Mouse (Mus musculus): Measurements from ENCODE around the gene Thsd4. TPM values are rescaled to one million over a fixed set of nuclear protein-coding genes. Genes with fewer than 3 reads are reported as not detected.

Thsd4 gene
- polyA plus RNA-seq, 1 experiment = 4.3 TPM

DNA sequence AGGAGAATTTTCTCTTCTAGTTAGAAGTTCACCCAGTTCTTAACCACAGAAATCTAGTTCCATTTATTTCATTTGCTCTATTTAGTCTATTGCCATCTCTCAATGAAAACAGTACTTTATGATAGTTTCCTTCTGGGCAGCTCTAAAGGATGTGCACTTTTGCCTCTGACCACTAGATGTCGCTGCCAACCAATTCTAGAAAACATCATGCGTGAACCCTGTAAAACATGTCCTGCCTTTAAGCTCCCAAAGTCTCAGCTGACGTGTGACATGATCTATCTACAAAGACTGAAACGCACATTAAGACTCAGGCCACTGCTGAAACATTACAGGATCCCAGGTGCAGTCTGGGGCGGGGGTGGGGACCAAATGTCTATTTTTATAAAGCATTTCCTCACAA, 276.9 kb downstream of the Thsd4 start:
- TF ChIP-seq CTCF (IDR thresholded peaks at IDR 0.05; ENCODE audit: borderline replicate concordance, control insufficient read depth, extremely low read depth, insufficient read depth, low read length, poor library complexity) (no peak), POLR2A (IDR thresholded peaks at IDR 0.05; ENCODE audit: control insufficient read depth, extremely low read depth, insufficient read depth, low read length, poor library complexity) (no peak)
- no peak overlapping the region for H3K27ac ChIP-seq (ENCODE audit: control insufficient read depth, insufficient read depth, low read length)
- H3K36me3 ChIP-seq (ENCODE audit: control insufficient read depth, insufficient read depth, low read length) = no peaks in the 10 kb centered on the region
- DNase-seq = peak; percentile 44
- 9% methylated on average over 5 of the region's 5 CpGs for WGBS
- H3K27me3 ChIP-seq (ENCODE audit: control insufficient read depth, insufficient read depth, low read length) = no peaks in the 10 kb centered on the region
- no peak overlapping the region for H3K4me3 ChIP-seq (ENCODE audit: control insufficient read depth, insufficient read depth, low read length)
- H3K4me1 ChIP-seq (replicated peaks; ENCODE audit: control insufficient read depth, insufficient read depth, low read length) = no peaks in the 10 kb centered on the region

DNA sequence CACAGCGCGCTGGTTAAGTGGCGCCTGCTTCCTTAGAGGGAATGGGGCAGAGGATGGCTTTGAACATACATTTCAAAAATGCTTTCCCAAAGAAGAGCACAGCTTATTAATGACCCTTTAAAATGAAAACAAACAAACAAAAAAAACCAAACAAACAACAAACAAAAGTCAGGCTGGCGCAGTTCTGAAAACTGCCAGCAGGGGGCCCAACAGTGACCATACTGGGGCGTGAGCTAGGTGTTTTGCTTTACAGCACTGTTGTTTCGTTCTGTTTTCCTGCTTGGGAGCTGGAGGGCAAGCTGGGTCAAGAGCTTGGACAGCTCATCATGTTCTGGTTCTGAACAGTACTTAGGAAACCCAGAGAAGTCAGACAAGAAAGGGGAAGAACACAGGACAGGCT, 278.3 kb downstream of the Thsd4 start:
- 63% methylated on average over 6 of the region's 6 CpGs for WGBS
- H3K27me3 ChIP-seq (ENCODE audit: control insufficient read depth, insufficient read depth, low read length) = no peaks in the 10 kb centered on the region
- H3K4me3 ChIP-seq (ENCODE audit: control insufficient read depth, insufficient read depth, low read length) = no peak overlapping the region
- H3K27ac ChIP-seq (ENCODE audit: control insufficient read depth, insufficient read depth, low read length) = no peak overlapping the region
- H3K4me1 ChIP-seq (replicated peaks; ENCODE audit: control insufficient read depth, insufficient read depth, low read length) = no peaks in the 10 kb centered on the region
- no peaks in the 10 kb centered on the region for H3K36me3 ChIP-seq (ENCODE audit: control insufficient read depth, insufficient read depth, low read length)
- DNase-seq = peak; percentile 5
- TF ChIP-seq POLR2A (IDR thresholded peaks at IDR 0.05; ENCODE audit: control insufficient read depth, extremely low read depth, insufficient read depth, low read length, poor library complexity) (no peak), CTCF (IDR thresholded peaks at IDR 0.05; ENCODE audit: borderline replicate concordance, control insufficient read depth, extremely low read depth, insufficient read depth, low read length, poor library complexity) (peak; percentile 67; the same call in 1 of the 2 replicates)

DNA sequence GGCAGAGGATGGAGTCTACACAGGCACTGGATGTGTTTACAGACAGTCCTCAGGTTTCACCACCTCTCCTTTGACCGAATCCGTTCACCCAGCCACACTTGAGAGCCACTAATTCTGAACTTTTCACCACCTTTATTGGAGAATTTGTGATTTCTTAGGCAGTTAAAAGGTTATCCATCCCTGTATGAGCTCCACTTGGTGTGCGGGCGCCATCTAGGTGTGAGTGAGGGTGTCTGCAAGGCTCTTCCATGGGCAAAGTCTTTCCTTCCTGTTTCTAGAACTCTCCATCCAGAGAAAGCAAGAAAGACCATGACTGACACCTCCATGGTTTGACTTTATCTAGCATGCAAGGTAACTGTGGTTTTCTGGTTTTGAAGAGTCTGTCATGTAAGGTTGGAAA, 284.2 kb downstream of the Thsd4 start:
- TF ChIP-seq CTCF (IDR thresholded peaks at IDR 0.05; ENCODE audit: borderline replicate concordance, control insufficient read depth, extremely low read depth, insufficient read depth, low read length, poor library complexity) (no peak), POLR2A (IDR thresholded peaks at IDR 0.05; ENCODE audit: control insufficient read depth, extremely low read depth, insufficient read depth, low read length, poor library complexity) (no peak)
- Histone ChIP-seq H3K4me1 (replicated peaks; ENCODE audit: control insufficient read depth, insufficient read depth, low read length) (no peaks in the 10 kb centered on the region), H3K27me3 (ENCODE audit: control insufficient read depth, insufficient read depth, low read length) (no peaks in the 10 kb centered on the region), H3K27ac (ENCODE audit: control insufficient read depth, insufficient read depth, low read length) (no peak overlapping the region), H3K4me3 (ENCODE audit: control insufficient read depth, insufficient read depth, low read length) (no peak overlapping the region), H3K36me3 (ENCODE audit: control insufficient read depth, insufficient read depth, low read length) (no peaks in the 10 kb centered on the region)
- DNase-seq = peak; percentile 9
- 45% methylated on average over 4 of the region's 4 CpGs for WGBS

DNA sequence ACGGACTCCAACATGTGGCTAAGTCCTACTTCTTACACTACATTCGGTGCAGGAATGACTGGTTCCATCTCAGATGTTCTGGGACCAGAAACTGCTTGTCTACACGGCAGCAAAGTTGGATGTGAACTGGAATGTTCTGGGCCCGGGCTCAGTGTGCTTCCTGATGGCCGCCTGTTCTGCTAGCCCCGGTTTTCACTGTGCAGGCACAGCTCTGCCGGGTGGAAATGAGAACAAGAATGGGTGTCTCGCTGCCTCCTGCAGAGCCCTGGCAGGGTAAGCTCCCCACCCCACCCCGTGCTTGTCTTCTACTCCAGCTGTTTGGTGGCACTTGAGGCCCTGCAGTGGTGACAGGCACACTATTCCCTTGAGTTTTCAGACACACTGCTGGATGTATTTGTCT, 285.7 kb downstream of the Thsd4 start:
- Histone ChIP-seq H3K36me3 (ENCODE audit: control insufficient read depth, insufficient read depth, low read length) (no peaks in the 10 kb centered on the region), H3K27me3 (ENCODE audit: control insufficient read depth, insufficient read depth, low read length) (no peaks in the 10 kb centered on the region), H3K4me3 (ENCODE audit: control insufficient read depth, insufficient read depth, low read length) (no peak overlapping the region), H3K27ac (ENCODE audit: control insufficient read depth, insufficient read depth, low read length) (no peak overlapping the region), H3K4me1 (replicated peaks; ENCODE audit: control insufficient read depth, insufficient read depth, low read length) (no peaks in the 10 kb centered on the region)
- TF ChIP-seq CTCF (IDR thresholded peaks at IDR 0.05; ENCODE audit: borderline replicate concordance, control insufficient read depth, extremely low read depth, insufficient read depth, low read length, poor library complexity) = no peak
- no peak for TF ChIP-seq POLR2A (IDR thresholded peaks at IDR 0.05; ENCODE audit: control insufficient read depth, extremely low read depth, insufficient read depth, low read length, poor library complexity)
- DNase-seq = no peak
- 88% methylated on average over 9 of the region's 9 CpGs for WGBS

DNA sequence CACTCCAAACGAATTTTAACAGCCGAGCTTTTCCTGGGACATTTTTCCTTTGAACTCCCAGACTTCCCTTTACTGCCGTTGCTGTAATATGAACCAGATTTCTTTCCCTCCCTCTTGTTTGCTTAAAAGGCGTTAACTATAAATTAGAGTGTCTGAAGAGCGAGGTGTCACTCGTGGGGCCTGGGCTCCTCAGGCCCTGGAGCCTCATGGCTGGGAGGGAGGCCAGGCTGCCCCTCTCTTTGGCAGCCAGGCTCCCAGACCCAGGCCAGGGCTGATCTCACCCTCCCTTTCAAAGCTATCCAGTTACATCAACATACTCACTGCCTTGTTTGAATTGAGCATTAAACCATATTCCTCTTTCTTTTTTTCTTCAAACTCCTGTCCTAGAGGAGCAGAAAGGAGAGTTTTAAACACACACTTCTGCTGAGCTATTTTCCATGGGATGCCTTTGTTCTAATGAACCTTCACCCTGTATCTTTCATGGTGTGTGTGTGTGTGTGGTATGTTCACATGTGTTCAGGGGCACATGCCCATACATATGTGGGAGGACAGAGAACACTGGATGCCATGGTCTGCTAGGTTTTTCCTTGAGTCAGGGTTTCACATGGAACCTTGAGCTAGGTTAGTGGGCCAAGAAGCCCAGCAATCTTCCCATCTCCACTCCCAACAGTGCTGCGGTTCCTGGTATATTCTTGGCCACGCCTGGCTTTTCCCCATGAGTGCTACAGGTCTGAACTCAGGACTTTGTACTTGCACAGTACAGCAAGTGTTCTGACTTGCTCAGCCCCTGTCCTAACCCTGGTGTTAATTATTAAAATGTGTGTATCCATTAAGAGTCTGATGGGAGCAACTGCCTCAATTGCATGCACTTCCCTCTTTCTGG, 287.4 kb downstream of the Thsd4 start:
- Histone ChIP-seq H3K27me3 (ENCODE audit: control insufficient read depth, insufficient read depth, low read length) (no peaks in the 10 kb centered on the region), H3K4me3 (ENCODE audit: control insufficient read depth, insufficient read depth, low read length) (no peak overlapping the region), H3K27ac (ENCODE audit: control insufficient read depth, insufficient read depth, low read length) (no peak overlapping the region), H3K36me3 (ENCODE audit: control insufficient read depth, insufficient read depth, low read length) (no peaks in the 10 kb centered on the region), H3K4me1 (replicated peaks; ENCODE audit: control insufficient read depth, insufficient read depth, low read length) (no peaks in the 10 kb centered on the region)
- 85% methylated on average over 8 of the region's 8 CpGs for WGBS
- TF ChIP-seq POLR2A (IDR thresholded peaks at IDR 0.05; ENCODE audit: control insufficient read depth, extremely low read depth, insufficient read depth, low read length, poor library complexity) (no peak), CTCF (IDR thresholded peaks at IDR 0.05; ENCODE audit: borderline replicate concordance, control insufficient read depth, extremely low read depth, insufficient read depth, low read length, poor library complexity) (no peak)
- DNase-seq = no peak

DNA sequence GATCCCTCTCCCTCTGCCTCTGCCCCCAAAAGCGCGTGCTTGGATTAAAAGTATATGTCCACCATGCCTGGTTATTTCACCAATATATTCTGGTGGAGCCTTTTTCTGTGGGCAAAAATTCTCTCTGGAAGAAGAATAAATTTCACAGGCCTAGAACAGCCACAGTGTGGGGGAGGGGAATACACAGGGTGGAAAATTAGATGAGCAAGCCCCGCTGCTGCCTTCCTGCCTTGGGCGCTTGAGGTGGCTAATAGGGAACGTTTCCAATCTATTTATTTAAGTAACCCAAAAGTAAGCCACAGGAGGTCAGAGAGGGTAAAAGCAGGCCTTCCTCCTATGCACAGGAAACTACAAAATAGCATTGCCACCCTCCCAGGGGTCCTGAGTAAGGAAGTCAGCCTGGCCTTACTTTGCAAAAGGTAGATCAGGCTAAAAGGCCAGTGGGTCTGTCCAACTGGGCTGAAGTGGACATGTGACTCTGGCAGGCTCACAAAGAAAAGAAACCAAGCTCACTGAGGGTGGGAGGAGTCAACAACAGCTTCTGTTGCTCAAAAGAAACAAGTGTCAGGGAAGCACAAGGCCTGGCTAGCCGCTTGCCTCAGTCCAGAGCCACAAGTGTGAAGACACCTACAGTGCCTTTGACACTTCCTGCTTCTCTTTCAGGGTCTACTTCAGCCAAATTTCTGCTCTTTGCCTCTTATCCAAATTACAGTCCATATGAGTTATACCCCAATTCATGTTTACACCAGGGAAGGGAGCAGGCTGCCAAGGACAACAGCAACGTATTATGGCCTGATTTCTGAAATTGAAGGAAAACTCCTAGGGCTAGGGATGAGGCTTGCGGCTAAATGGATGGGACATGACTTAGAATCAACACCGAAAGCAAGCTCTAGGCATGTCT, 289.6 kb downstream of the Thsd4 start:
- Histone ChIP-seq H3K27ac (ENCODE audit: control insufficient read depth, insufficient read depth, low read length) (no peak overlapping the region), H3K4me3 (ENCODE audit: control insufficient read depth, insufficient read depth, low read length) (no peak overlapping the region), H3K4me1 (replicated peaks; ENCODE audit: control insufficient read depth, insufficient read depth, low read length) (no peaks in the 10 kb centered on the region), H3K36me3 (ENCODE audit: control insufficient read depth, insufficient read depth, low read length) (no peaks in the 10 kb centered on the region), H3K27me3 (ENCODE audit: control insufficient read depth, insufficient read depth, low read length) (no peaks in the 10 kb centered on the region)
- no peak for TF ChIP-seq POLR2A (IDR thresholded peaks at IDR 0.05; ENCODE audit: control insufficient read depth, extremely low read depth, insufficient read depth, low read length, poor library complexity)
- no peak for TF ChIP-seq CTCF (IDR thresholded peaks at IDR 0.05; ENCODE audit: borderline replicate concordance, control insufficient read depth, extremely low read depth, insufficient read depth, low read length, poor library complexity)
- 83% methylated on average over 9 of the region's 9 CpGs for WGBS
- DNase-seq = no peak
